Mouse (Mus musculus) midbrain, embryonic 16.5 days (tissue): ENCODE measurements around the gene Ldb2. TPM values are rescaled to one million over a fixed set of nuclear protein-coding genes. Genes with fewer than 3 reads are reported as not detected.
A peak's percentile ranks its signal among the peaks of the same experiment; 100 is the strongest.

Experiments
- ATAC-seq: fragments of 200-750 bp; cut with Nextera tagmentation; 2 replicates; pipeline ENCODE4 v1.8.0; 2017; ENCODE audit warnings: moderate TSS enrichment
- H3K27ac ChIP-seq: fragments of 300-500 bp; sonication (generic); 2 replicates; pipeline ENCODE4 v1.5.1; 2014; ENCODE audit warnings: mild to moderate bottlenecking, low read length, mixed read lengths
- H3K27me3 ChIP-seq: fragments of 300-500 bp; sonication (generic); 2 replicates; pipeline ENCODE4 v1.6.1; 2014; ENCODE audit warnings: low read depth, low read length, mixed read lengths; ENCODE audit not compliant: control insufficient read depth, insufficient read depth
- H3K36me3 ChIP-seq: fragments of 300-500 bp; sonication (generic); 2 replicates; pipeline ENCODE4 v1.6.1; 2014; ENCODE audit warnings: mild to moderate bottlenecking, low read length, moderate library complexity, mixed read lengths; ENCODE audit not compliant: control insufficient read depth, insufficient read depth
- H3K4me1 ChIP-seq: fragments of 300-500 bp; sonication (generic); 2 replicates; pipeline ENCODE4 v1.6.1; 2014; ENCODE audit warnings: mild to moderate bottlenecking, low read length, mixed read lengths; ENCODE audit not compliant: control insufficient read depth, insufficient read depth
- H3K4me2 ChIP-seq: fragments of 300-500 bp; sonication (generic); 2 replicates; pipeline ENCODE4 v1.6.1; 2014; ENCODE audit warnings: mild to moderate bottlenecking, low read length, mixed read lengths
- H3K4me3 ChIP-seq: fragments of 300-500 bp; sonication (generic); 2 replicates; pipeline ENCODE4 v1.5.1; 2014; ENCODE audit warnings: low read depth, mild to moderate bottlenecking, low read length, moderate library complexity, mixed read lengths
- H3K9ac ChIP-seq: fragments of 300-500 bp; sonication (generic); 2 replicates; pipeline ENCODE4 v1.6.1; 2014; ENCODE audit warnings: low read depth, low read length, mixed read lengths
- H3K9me3 ChIP-seq: fragments of 300-500 bp; sonication (generic); replicated peaks from 2 replicates; pipeline ENCODE4 v1.6.1; 2014; ENCODE audit warnings: mild to moderate bottlenecking, low read length, mixed read lengths; ENCODE audit not compliant: control insufficient read depth, poor library complexity, severe bottlenecking
- WGBS: fragments of 180-500 bp; shearing (Covaris S2); extraction: QIAGEN DNeasy Blood & Tissue Kit; methylation state at CpG from one replicate; pipeline ENCODE4 v1.1.7; 2014; 5-methylcytosine and 5-hydroxymethylcytosine counted together
- polyA plus RNA-seq: library from polyadenylated mRNA; unstranded; fragments of >200 nt; fragmentation: Nextera tagmentation; extraction: Ambion mirVana; gene quantifications from 2 replicates; pipeline ENCODE4 v1.2.1, GENCODE M21; 2015

Gene Ldb2
- polyA plus RNA-seq, 1 experiment from 2014 or later, result 89.2 TPM

DNA sequence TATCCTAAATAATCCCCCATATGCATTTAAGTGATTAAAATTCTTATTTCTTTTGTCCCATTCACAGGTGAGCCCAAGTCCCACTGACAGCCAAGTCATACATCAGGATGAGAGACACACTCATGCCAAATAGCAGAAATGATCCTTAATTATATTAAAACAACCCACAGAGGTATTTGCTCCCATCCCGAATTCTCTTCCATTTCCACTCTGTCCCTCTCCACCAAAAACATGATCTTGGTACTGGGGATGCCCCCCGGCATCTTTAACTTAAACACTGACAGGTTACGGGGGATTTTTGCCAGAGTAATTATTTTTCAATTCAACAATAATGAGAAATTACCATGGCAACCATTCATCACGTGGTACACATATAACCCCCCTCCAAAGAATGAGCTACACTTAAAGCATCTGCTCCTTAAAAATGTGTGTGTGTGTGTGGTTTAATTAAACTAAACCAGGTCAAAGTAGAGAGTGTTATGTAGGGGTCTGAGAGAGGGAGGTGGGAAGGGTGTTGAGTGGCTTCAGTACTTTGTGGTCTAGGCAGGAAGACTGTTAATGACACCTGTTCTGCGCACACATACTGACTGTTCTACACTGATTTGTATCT, 123.2 kb downstream of the Ldb2 start:
- H3K4me2 ChIP-seq, result peak overlapping the region; percentile 4; the same call in 1 of the 2 replicates
- H3K36me3 ChIP-seq, result no peaks in the 10 kb centered on the region
- H3K4me3 ChIP-seq, result no peak overlapping the region
- H3K9ac ChIP-seq, result peak overlapping the region; percentile 28; the same call in 1 of the 2 replicates
- H3K9me3 ChIP-seq, result no peaks in the 10 kb centered on the region
- H3K27me3 ChIP-seq, result no peaks in the 10 kb centered on the region
- peaks cover 17% of the 10 kb centered on the region for H3K4me1 ChIP-seq
- H3K27ac ChIP-seq, result peak overlapping the region; percentile 79
- peak; percentile 69 for ATAC-seq
- WGBS, result 39% methylated on average over 5 of the region's 5 CpGs

DNA sequence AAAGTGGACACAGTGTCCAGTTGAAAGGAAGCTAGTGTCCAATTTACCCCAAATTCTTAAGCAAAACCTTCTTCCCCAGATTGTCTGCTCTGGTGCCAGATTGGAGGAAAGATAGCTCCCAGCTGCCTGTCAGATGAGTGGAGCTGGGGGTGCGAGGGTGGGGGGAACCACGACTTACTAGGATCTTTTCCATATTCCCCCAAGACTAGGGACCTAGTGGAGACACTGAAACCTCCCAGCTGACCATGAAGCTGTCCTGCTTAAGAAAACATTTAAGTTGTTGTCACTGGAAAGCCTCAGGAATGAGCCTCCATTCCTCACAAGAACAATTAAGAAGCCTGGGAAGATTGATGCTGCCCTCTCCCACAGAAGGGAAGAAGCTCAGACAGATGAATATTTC, 129.1 kb downstream of the Ldb2 start:
- H3K27ac ChIP-seq, result no peak overlapping the region
- no peak overlapping the region for H3K4me2 ChIP-seq
- no peak for ATAC-seq
- H3K36me3 ChIP-seq, result no peaks in the 10 kb centered on the region
- no peaks in the 10 kb centered on the region for H3K27me3 ChIP-seq
- WGBS, result 80% methylated on average over 2 of the region's 2 CpGs
- no peak overlapping the region for H3K4me3 ChIP-seq
- no peak overlapping the region for H3K9ac ChIP-seq
- H3K4me1 ChIP-seq, result peaks cover 6% of the 10 kb centered on the region; the same call in 1 of the 2 replicates
- H3K9me3 ChIP-seq, result no peaks in the 10 kb centered on the region

DNA sequence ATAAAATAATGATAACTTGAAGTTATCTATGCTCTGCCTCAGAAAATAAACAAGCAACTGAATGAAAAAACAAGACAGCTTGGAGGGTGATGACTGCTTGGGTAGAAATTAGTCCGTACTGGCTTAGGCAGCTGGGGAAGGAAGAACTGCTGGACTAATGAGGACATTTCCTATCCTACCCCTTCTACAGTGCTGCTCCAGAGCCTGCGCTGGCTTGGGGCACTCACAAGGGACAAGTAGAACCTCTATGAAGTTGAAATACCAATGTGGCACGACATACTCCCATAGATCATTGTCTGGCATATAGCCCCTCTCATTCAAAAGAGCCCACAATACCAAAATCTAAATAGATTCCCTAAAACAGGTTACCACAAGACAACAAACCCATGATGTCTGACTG, 131.6 kb downstream of the Ldb2 start:
- Histone ChIP-seq H3K36me3 (no peaks in the 10 kb centered on the region), H3K27me3 (no peaks in the 10 kb centered on the region), H3K27ac (peak overlapping the region; percentile 29), H3K9me3 (no peaks in the 10 kb centered on the region), H3K4me1 (peaks cover 2% of the 10 kb centered on the region; the same call in 1 of the 2 replicates), H3K9ac (no peak overlapping the region), H3K4me3 (no peak overlapping the region), H3K4me2 (no peak overlapping the region)
- peak; percentile 50; the same call in 1 of the 2 replicates for ATAC-seq
- 82% methylated on average over 3 of the region's 3 CpGs for WGBS

DNA sequence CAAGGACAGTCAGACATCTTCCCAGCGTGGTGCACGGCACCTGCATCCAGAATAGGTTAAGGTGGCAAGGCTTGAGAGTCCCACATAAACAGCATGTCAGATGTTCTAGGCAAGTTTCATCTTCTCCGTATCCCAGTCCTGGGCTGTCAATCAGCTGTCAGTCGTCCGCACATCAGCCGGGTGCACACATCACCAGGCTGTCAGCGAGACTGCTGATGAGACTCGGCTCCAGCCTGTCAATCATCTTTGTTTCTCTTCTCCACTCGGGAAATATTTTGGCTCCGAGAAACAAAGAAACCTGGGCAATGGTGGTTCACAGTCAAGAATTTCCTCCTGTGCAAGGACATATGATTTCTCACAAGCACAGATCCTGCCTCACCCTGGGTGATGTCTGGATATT, 132.1 kb downstream of the Ldb2 start:
- Histone ChIP-seq H3K9ac (no peak overlapping the region), H3K36me3 (no peaks in the 10 kb centered on the region), H3K27ac (peak overlapping the region; percentile 29), H3K4me1 (peaks cover 2% of the 10 kb centered on the region; the same call in 1 of the 2 replicates), H3K27me3 (no peaks in the 10 kb centered on the region), H3K9me3 (no peaks in the 10 kb centered on the region), H3K4me2 (no peak overlapping the region), H3K4me3 (no peak overlapping the region)
- WGBS, result 72% methylated on average over 10 of the region's 10 CpGs
- peak; percentile 82 for ATAC-seq

DNA sequence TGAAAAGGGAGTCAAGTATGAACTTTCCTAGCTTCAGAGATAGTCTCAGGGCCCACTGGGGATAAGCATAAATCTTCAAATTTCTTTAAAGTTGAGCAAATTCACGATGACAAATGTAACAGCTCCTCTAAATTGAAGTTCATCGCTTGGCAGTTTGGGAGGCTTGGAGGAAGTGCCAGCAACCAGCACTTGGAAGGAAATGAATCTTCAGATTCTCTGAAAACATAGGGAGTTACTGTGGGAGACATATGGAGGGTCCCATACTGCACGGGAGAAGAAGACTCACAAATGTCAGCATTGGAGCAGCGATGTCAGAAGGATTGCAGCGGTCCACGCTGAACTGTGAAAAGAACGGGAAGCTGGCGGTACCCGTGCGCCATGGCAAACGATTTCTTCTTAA, 139.8 kb downstream of the Ldb2 start:
- ATAC-seq, result no peak
- 91% methylated on average over 11 of the region's 11 CpGs for WGBS
- Histone ChIP-seq H3K4me3 (no peak overlapping the region), H3K9me3 (no peaks in the 10 kb centered on the region), H3K4me1 (0 out of 2 replicates have a peak, but pooled peaks cover 3% of the 10 kb centered on the region), H3K27ac (no peak overlapping the region), H3K27me3 (no peaks in the 10 kb centered on the region), H3K36me3 (no peaks in the 10 kb centered on the region), H3K4me2 (no peak overlapping the region), H3K9ac (no peak overlapping the region)

DNA sequence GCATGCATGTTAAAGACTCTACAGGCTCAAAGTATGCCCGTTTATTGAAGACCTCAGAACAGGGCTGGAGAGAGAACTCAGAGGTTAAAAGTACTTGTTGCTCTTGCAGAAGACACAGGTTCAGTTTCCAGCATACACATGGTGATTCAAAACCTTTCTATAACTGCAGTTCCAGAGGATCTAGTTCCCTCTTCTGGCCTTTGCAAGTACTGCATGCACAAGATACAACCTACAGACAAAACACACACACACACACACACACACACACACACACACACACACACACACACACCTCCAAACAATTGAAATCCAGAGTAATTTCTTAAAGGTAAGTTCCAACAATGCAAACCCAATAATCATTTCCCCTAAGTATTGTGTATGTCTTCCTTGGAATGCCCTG, 142.8 kb downstream of the Ldb2 start:
- no peak for ATAC-seq
- H3K9me3 ChIP-seq, result no peaks in the 10 kb centered on the region
- no peak overlapping the region for H3K9ac ChIP-seq
- no peaks in the 10 kb centered on the region for H3K36me3 ChIP-seq
- H3K4me1 ChIP-seq, result peaks cover 18% of the 10 kb centered on the region
- H3K4me3 ChIP-seq, result no peak overlapping the region
- WGBS, result 88% methylated on average over 1 of the region's 1 CpGs
- no peak overlapping the region for H3K27ac ChIP-seq
- H3K27me3 ChIP-seq, result no peaks in the 10 kb centered on the region
- H3K4me2 ChIP-seq, result no peak overlapping the region

DNA sequence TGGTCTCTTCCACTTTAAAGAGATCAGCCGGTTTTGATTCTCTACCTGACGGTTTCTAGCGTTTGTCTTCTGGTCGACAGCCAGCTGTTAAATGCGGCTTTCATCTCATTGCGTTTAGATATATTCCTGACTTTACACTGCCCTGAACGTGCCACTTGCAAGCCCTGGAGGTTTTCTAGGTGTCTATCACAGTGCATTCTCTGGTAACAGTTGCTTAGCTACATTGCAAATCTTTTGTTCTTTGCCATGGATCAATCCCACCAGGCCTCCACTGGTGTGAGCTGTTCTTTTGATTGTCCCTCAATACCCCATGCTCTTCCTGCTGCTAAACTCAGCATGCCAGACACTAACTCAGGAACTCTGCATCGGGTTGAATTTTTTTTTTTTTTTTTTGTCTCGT, 145.1 kb downstream of the Ldb2 start:
- Histone ChIP-seq H3K27ac (peak overlapping the region; percentile 63), H3K9me3 (no peaks in the 10 kb centered on the region), H3K4me1 (peaks cover 18% of the 10 kb centered on the region), H3K4me3 (no peak overlapping the region), H3K36me3 (no peaks in the 10 kb centered on the region), H3K27me3 (no peaks in the 10 kb centered on the region), H3K9ac (no peak overlapping the region; the same call in 1 of the 2 replicates), H3K4me2 (peak overlapping the region; percentile 25)
- ATAC-seq, result peak; percentile 83
- WGBS, result 6% methylated on average over 9 of the region's 9 CpGs

DNA sequence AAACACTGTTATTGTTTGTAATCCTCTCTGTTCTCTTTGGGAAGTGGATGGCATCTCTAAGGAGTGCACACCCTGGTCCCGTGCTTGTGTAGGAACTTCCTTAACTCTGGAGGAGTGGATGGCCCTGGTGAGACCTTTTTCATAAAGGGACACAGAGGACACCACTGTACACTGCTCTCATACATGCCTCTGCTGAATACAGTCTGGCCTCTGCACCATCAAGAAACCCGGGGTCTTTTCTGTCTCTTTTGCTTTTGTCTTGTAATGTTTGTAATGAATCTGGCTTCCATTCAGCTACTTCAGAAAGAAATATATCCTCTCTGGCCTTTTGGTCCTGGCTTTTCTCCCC, 152.7 kb downstream of the Ldb2 start:
- Histone ChIP-seq H3K9ac (no peak overlapping the region), H3K4me3 (no peak overlapping the region), H3K27me3 (no peaks in the 10 kb centered on the region), H3K4me1 (peaks cover 10% of the 10 kb centered on the region), H3K4me2 (no peak overlapping the region), H3K36me3 (no peaks in the 10 kb centered on the region), H3K27ac (peak overlapping the region; percentile 10), H3K9me3 (no peaks in the 10 kb centered on the region)
- ATAC-seq, result peak; percentile 69; the same call in 1 of the 2 replicates
- 26% methylated on average over 2 of the region's 2 CpGs for WGBS

DNA sequence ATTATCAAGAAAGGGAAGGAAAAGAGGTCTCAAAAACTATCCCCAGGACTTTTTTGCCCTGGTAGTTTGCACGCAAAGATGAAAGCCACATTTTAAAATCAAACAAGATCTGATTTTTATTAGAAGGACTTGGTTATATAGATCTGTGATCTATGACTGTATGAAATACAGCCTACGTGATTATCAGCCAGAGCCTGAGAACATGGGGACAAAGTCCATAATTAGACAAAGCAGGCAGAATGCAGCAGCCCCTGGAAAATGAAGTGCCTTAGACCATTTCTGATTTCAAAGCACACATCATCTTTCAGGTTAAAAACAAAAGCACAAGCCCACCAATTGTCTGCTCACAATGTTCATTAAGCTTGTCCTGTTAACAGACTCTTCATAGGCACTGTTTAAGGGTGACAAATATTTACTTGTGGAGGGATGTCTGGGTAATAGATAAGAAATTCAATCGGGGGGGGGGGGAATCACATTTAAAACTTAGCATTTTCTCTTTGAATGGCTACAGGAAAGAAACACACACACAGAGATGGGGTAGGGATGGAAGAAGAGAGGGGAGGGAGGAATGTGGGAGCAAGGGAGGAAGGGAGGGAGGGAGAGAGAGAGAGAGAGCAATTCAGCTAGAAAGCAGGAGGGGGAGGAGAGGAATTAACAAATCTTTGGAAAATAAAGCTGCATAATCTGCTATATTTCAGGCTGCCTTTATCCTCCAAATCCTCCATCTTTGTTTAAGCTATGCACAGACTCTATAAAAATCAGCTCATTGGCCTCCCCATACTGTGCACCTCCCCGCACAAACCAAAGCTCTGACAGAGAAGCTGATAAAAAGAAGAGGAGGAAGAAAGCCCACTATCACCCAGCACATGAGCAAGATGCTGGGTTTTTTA, 153.3 kb downstream of the Ldb2 start:
- Histone ChIP-seq H3K27me3 (no peaks in the 10 kb centered on the region), H3K4me2 (no peak overlapping the region), H3K36me3 (no peaks in the 10 kb centered on the region), H3K9me3 (no peaks in the 10 kb centered on the region), H3K9ac (no peak overlapping the region), H3K4me3 (no peak overlapping the region), H3K27ac (peak overlapping the region; percentile 55), H3K4me1 (peaks cover 10% of the 10 kb centered on the region)
- ATAC-seq, result peak; percentile 59; the same call in 1 of the 2 replicates
- 53% methylated on average over 4 of the region's 4 CpGs for WGBS
